Mouse (Mus musculus) hindbrain, embryonic 10.5 days (tissue): ENCODE results near the gene Zscan26. TPM values are rescaled to one million over a fixed set of nuclear protein-coding genes. Genes with fewer than 3 reads are reported as not detected.
"Not testable (repeated sequence)": the region's sequence is repeated elsewhere in the genome, so short reads cannot be mapped to it uniquely, and the experiment has no call there.

Source experiments
- DNase-seq: peaks from one replicate; pipeline ENCODE4 v3.0.0-alpha.2; 2017; ENCODE audit warnings: low spot score
- H3K27ac ChIP-seq: fragments of 300-500 bp; sonication (generic); 2 replicates; pipeline ENCODE4 v1.5.1; 2016; ENCODE audit warnings: mild to moderate bottlenecking, moderate library complexity
- H3K27me3 ChIP-seq: fragments of 300-500 bp; sonication (generic); 2 replicates; pipeline ENCODE4 v1.6.1; 2016; ENCODE audit warnings: mild to moderate bottlenecking; ENCODE audit not compliant: poor library complexity, insufficient read depth, severe bottlenecking
- H3K36me3 ChIP-seq: fragments of 300-500 bp; sonication (generic); 2 replicates; pipeline ENCODE4 v1.6.1; 2016; ENCODE audit warnings: mild to moderate bottlenecking, moderate library complexity
- H3K4me1 ChIP-seq: fragments of 300-500 bp; sonication (generic); replicated peaks from 2 replicates; pipeline ENCODE4 v1.6.1; 2016; ENCODE audit warnings: mild to moderate bottlenecking
- H3K4me3 ChIP-seq: fragments of 300-500 bp; sonication (generic); 2 replicates; pipeline ENCODE4 v1.5.1; 2016; ENCODE audit warnings: mild to moderate bottlenecking, moderate library complexity
- H3K9me3 ChIP-seq: fragments of 300-500 bp; sonication (generic); 2 replicates; pipeline ENCODE4 v1.6.1; 2016; ENCODE audit warnings: mild to moderate bottlenecking, moderate library complexity
- WGBS: fragments of 180-500 bp; shearing (Covaris S2); methylation state at CpG from one replicate; pipeline ENCODE4 v1.1.7; 2016; 5-methylcytosine and 5-hydroxymethylcytosine counted together
- polyA plus RNA-seq: library from polyadenylated mRNA; unstranded; fragments of >200 nt; fragmentation: Nextera tagmentation; extraction: Ambion mirVana; gene quantifications from 2 replicates; pipeline ENCODE4 v1.2.1, GENCODE M21; 2016

Zscan26 gene
- polyA plus RNA-seq, 1 experiment from 2014 or later: 20.6 TPM

DNA sequence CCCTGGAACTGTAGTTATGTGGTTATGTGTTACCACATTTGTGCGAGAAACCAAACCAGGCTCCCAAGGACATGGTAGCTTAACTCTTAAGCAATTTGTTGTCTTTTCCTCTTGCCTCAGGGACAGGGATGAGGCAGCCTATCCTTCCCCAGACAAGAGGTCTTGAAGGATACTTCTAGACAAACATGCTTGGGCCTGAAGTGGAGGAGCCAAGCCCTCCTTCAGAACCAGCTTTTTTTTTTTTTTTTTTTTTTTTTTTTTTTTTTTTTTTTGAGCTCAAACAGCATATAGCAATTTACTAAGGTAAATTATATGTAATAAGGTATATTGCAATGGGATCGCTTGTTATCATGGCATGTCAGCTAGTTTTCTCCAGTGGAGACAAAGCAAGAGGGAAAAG, 37.8 kb downstream of the Zscan26 start:
- Histone ChIP-seq H3K4me3 (no peak overlapping the region), H3K36me3 (no peaks in the 10 kb centered on the region), H3K27ac (no peak overlapping the region), H3K9me3 (no peaks in the 10 kb centered on the region), H3K4me1 (peaks cover 9% of the 10 kb centered on the region; the same call in 1 of the 2 replicates), H3K27me3 (no peaks in the 10 kb centered on the region)
- WGBS: 91% methylated on average over 2 of the region's 2 CpGs
- no peak for DNase-seq

DNA sequence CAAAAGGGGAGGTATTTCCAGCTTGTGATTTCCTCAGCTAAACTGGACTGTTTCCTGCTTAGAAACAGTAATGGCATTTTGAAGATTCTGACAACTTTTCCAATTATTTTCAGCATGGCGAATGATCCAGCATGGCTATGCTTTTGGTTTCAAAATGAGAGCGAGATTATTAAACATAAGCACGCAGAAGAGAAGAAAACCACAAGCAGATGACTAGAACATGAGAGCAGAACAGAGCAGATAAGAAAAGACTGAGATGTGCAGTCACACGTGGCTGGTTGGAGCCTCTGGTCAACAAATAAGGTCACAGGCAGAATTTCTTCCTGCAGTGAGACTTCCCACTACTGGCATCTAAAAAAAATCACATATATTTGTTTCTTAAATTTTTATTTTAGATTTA, 38.3 kb downstream of the Zscan26 start:
- no peak for DNase-seq
- peaks cover 9% of the 10 kb centered on the region; the same call in 1 of the 2 replicates for H3K4me1 ChIP-seq
- no peaks in the 10 kb centered on the region for H3K36me3 ChIP-seq
- WGBS: 79% methylated on average over 4 of the region's 4 CpGs
- no peaks in the 10 kb centered on the region for H3K27me3 ChIP-seq
- H3K9me3 ChIP-seq: no peaks in the 10 kb centered on the region
- no peak overlapping the region for H3K27ac ChIP-seq
- no peak overlapping the region for H3K4me3 ChIP-seq

DNA sequence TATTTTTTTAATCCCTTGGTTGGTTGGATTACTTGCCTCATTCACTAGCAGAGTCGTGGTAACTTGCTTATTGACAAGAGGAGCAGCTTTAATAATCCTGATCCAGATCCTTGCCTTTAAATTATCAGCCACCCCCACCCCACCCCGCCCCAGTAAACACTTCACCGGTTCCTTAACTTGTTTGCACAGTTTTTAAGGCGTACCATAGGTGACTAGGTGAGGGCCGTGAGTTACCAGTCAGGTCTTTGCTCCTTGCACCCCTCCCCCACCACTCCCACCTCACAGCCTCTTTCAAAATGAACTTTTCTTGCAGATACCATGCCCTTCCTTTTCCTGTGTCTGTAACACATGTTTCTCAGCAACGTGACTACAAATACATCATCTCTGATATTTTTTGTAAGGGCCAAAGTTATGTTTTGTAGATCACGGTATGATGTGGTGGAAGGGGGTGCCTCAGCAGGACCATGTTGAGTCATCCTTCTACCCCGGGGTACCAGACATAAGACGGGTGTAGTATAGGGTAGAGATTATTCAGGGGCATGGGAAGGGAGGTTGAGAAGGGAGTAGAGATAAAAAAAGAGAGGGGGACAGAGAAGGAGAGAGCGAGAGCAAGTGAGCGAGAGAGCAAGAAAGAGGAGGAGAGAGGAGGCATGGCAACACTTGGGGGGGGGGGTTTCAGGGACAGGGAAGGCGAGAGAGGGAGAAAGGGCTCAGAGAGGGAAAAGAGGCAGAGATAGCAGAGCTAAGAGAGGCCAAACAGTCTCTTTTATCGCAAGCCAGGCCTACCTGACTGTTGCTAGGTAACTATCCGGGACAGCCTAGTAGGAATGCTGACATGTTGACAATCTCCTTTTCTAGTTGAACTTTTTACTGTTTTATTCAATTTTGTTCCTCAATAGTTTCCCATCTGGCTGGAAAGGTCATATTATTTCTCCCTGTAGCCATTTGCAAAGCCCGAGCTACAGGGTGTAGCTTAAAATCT, 39.0 kb downstream of the Zscan26 start:
- Histone ChIP-seq H3K4me1 (peaks cover 9% of the 10 kb centered on the region; the same call in 1 of the 2 replicates), H3K27me3 (no peaks in the 10 kb centered on the region), H3K36me3 (no peaks in the 10 kb centered on the region), H3K27ac (no peak overlapping the region), H3K9me3 (no peaks in the 10 kb centered on the region), H3K4me3 (no peak overlapping the region)
- 66% methylated on average over 15 of the region's 15 CpGs for WGBS
- DNase-seq: no peak

DNA sequence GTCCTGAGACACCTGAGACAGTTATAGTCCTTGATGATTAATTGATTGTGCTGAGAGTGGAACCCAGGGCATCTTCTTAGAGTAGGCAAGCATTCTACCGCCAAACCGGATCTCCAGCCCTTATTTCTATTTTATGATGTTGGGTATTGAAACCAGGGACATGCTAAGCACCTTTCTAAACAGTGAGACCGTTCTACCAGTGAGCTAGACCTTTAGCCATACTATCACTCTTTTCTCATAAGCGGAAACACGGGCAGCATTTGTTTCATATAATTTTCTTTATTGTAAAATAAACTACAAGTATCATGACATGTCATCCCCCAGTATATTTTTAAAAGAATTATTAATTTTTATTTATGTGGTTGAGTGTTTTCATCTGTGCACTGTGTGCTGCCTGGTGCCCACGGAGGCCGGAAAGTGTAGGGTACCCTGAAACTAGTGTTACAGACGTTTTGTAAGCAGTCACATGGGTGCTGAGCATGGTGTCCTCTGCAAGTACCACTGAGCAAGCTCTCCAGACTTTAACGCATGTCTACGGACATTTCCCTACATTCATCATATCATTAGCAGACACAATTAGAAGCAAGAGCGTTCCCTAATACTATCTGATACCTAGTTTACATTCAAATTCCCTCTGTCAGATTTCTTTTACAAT, 44.6 kb downstream of the Zscan26 start:
- no peaks in the 10 kb centered on the region for H3K27me3 ChIP-seq
- peak overlapping the region; percentile 90 for H3K27ac ChIP-seq
- peaks cover 13% of the 10 kb centered on the region for H3K4me1 ChIP-seq
- no peaks in the 10 kb centered on the region for H3K9me3 ChIP-seq
- no peak for DNase-seq
- H3K4me3 ChIP-seq: peak overlapping the region; percentile 60
- H3K36me3 ChIP-seq: no peaks in the 10 kb centered on the region
- 53% methylated on average over 11 of the region's 11 CpGs for WGBS

DNA sequence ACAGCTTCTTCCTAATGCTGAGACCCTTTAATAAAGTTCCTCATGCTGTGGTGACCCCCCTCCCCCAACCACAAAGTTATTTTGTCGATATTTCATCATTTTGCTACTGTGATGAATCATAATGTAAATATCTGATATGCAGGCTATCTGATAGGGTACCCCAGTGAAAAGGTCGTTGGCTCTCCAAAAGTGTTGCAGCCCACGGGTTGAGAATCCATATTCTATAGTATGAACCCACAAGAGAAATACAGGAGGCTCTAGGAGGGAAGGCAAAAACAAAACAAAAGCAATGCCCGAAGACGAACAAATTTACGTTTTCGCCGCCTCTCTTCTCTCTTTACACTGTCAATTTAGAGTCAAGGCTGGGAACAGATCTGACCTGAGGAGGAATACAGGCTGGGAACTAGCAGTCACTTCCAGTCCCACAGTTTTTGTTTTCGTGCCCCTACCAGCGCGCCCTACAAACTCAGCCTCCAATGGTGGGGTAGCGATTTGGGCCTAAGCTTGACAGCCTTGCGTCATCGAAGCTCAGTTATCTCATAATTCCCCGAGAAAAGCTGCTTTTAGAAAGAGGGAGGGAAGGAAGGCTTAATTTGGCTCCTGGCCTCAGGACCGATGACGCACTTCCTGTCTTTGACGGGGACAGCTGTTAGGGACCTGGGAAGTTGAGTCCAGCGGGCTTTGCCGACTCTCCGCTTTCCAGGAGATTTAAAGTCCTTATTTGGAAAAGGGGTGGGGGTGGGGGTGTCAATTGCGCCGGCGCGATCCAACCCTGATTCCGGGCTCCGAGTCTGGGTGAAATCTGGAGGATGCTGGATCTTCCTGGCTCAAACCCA, 45.3 kb downstream of the Zscan26 start:
- Histone ChIP-seq H3K9me3 (no peaks in the 10 kb centered on the region), H3K36me3 (no peaks in the 10 kb centered on the region), H3K4me3 (peak overlapping the region; percentile 60), H3K4me1 (peaks cover 13% of the 10 kb centered on the region), H3K27me3 (no peaks in the 10 kb centered on the region), H3K27ac (peak overlapping the region; percentile 90)
- WGBS: 5% methylated on average over 27 of the region's 27 CpGs
- DNase-seq: peak; percentile 80

DNA sequence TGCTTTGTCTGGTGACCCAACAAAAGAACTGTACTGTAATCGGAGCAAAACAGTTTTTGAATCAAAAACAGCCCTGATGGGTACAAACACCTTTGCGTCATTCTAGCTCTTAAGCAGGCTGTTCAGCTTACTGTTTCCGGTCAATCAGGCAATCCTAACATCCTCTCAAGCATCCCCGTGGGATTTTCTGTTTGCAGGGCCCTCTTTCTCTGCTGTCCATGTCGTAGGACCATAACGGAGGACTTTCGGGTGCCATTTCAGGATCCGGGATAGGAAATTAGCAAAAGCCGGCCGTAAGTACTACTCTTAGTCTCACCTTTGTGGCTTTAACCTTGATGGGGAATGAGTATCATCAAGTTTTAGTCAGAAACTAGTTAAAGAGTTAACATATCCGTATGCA, 46.2 kb downstream of the Zscan26 start:
- peaks cover 13% of the 10 kb centered on the region for H3K4me1 ChIP-seq
- no peaks in the 10 kb centered on the region for H3K27me3 ChIP-seq
- no peak overlapping the region for H3K27ac ChIP-seq
- 80% methylated on average over 11 of the region's 11 CpGs for WGBS
- DNase-seq: no peak
- no peaks in the 10 kb centered on the region for H3K36me3 ChIP-seq
- no peak overlapping the region for H3K4me3 ChIP-seq
- H3K9me3 ChIP-seq: no peaks in the 10 kb centered on the region

DNA sequence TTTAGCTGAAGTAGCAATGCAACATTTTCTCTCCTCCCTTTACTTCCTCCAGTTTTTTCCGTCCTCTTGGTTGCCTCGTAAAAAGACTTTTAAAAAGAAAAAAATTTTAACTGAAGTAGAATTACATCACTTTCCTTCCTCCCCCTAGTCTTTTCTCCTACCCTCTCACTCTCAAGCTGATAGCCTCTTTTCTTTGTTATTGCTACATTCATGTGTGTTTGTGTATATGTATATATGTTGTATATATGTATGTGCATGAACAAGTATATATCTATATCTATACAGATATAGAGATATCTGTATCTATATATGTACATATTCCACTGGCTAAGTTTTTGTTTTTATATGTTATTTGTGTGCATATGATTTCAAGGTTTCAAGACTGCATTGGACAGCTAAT, 50.7 kb downstream of the Zscan26 start:
- H3K4me1 ChIP-seq: peaks cover 22% of the 10 kb centered on the region
- H3K27me3 ChIP-seq: no peaks in the 10 kb centered on the region
- H3K4me3 ChIP-seq: peak overlapping the region; percentile 88
- H3K9me3 ChIP-seq: no peaks in the 10 kb centered on the region
- 0% methylated on average over 2 of the region's 2 CpGs for WGBS
- H3K27ac ChIP-seq: peak overlapping the region; percentile 96
- peaks cover 22% of the 10 kb centered on the region for H3K36me3 ChIP-seq
- DNase-seq: no peak

DNA sequence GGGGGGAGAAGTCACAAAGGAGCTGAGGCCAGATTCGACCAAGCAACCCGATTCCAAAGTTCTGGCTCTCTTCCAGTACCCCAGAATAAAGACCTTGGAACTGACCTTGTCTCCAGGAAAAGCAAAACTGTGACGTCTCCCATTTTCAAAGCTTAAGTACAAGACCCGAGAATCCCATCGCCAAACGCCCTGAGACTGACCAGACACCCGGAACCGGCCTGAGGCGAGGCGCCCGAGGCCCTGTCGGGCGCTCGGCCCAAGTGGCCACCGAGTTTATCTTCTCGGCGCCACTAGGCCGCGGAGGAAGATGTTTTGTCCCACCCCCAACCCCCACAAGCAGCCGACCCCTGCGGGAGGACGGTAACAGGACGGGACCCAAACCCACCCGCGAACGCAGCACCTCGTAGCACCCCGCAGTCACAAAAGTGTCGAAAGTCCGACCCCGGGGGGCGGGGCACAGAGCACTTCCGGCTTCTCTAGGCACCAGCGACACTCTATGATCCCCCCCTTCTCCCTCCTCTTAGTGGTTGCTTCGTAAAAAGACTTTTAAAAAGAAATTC, 51.2 kb downstream of the Zscan26 start, which contains the start of gene Zkscan3:
Gene Zkscan3, minus strand, starts transcription at position 469 of the 560 bp plus-strand sequence.
- peak within 1 kb of the TSS; percentile 88 for H3K4me3 ChIP-seq
- peaks cover 26% of the 10 kb centered on the region for H3K36me3 ChIP-seq
- no peaks in the 10 kb centered on the region for H3K9me3 ChIP-seq
- H3K27me3 ChIP-seq: no peaks in the 10 kb centered on the region
- peak within 1 kb of the TSS; percentile 96 for H3K27ac ChIP-seq
- peak; percentile 85 for DNase-seq
- 0% methylated on average over 35 of the region's 35 CpGs for WGBS
- peaks cover 19% of the 10 kb centered on the region for H3K4me1 ChIP-seq

DNA sequence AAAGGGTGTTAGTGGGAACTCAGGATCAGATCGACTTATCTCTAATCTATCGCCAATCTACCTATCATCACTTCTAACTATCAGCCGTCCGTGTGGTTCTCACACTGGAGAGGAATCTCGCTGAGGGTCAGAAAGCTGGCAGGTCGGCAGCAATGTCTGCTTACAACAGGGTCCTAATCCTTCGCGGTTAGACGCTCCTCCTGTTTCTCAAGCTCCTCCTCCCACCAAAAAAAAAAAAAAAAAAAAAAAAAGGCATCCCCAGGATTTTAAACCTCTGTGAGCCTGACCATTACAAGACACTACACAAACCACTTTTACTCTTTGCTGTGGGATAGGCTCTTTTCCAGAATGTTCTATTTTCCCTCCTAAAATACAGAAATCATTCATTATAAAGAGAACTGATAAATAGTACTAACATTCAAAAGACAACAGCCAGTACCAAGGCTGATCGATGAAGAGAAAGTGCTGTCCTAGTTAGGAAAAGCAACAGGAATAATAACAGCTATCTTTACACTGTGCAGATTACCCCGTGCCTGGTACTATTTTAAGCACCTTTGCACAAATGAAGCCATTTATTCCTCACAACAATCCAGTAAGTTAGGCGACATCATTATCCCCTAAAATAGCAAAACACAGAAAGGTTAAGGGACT, 51.8 kb downstream of the Zscan26 start:
- Histone ChIP-seq H3K4me3 (peak overlapping the region; percentile 88), H3K9me3 (no peaks in the 10 kb centered on the region), H3K27me3 (no peaks in the 10 kb centered on the region), H3K27ac (peak overlapping the region; percentile 96), H3K36me3 (peaks cover 32% of the 10 kb centered on the region), H3K4me1 (peaks cover 19% of the 10 kb centered on the region)
- 18% methylated on average over 12 of the region's 12 CpGs for WGBS
- DNase-seq: peak; percentile 6

DNA sequence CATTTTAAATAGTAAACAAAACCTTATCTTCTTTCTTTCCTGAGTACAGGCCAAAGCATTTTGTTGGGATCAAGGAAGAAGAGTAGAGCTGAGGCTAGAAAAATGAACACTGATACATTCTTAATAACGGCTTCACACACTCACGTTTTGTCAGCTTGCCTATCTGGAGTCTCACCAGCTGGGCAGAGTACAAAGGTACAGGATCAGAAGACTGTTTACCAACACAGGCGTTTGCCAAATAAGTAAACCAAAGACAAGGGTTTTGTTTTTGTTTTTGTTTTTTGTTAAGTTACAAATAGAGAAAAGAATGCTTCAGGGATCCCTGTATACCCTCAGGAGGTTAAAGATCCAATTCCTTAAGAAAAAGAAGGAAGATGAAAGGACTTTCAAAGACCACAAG, 52.4 kb downstream of the Zscan26 start:
- H3K9me3 ChIP-seq: no peaks in the 10 kb centered on the region
- H3K4me3 ChIP-seq: peak overlapping the region; percentile 88
- DNase-seq: no peak
- H3K27me3 ChIP-seq: no peaks in the 10 kb centered on the region
- peaks cover 19% of the 10 kb centered on the region for H3K4me1 ChIP-seq
- H3K36me3 ChIP-seq: peaks cover 38% of the 10 kb centered on the region
- no peak overlapping the region for H3K27ac ChIP-seq
- WGBS: 80% methylated on average over 3 of the region's 3 CpGs

DNA sequence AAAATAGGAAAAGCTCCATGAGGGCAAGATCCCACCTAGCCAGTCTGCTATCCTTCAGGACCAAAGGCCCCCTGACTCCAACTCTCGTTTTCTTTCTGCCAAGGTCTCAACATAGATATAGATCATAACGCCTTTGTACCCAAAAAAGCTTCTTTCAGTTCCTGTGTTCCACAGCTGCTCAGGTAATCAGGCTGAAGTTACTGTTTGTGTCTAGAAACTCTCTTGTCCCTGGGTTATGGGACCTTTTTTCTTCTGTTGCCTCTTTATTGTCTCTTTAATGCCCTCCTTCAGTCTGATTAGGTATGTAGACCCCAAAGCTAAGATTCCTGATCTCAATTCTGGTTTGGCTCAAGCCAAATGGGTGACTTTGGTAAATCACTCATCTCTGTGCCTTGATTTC, 56.0 kb downstream of the Zscan26 start:
- no peak overlapping the region for H3K4me3 ChIP-seq
- no peak for DNase-seq
- WGBS: 83% methylated on average over 2 of the region's 2 CpGs
- H3K9me3 ChIP-seq: no peaks in the 10 kb centered on the region
- no peaks in the 10 kb centered on the region for H3K27me3 ChIP-seq
- H3K27ac ChIP-seq: no peak overlapping the region
- H3K4me1 ChIP-seq: peaks cover 19% of the 10 kb centered on the region
- peaks cover 75% of the 10 kb centered on the region for H3K36me3 ChIP-seq

DNA sequence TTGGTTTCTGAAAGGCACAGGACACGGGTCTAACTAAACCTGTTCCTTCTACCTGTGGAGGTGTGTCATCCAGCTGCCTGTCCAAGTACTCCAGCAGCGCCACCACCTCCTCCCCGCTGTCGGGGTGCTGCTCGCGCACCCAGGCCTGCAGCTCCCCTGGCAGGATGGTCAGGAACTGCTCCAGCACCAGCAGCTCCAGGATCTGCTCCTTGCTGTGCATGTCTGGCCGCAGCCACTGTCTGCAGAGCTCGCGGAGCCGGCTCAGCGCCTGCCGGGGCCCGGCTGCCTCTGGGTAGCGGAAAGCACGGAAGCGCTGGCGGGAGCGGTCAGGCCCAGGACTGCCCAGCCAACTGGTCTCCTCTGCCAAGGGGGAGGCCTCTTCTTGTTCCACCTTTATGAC, 57.5 kb downstream of the Zscan26 start:
- not testable (repeated sequence) for H3K4me3 ChIP-seq, H3K27me3 ChIP-seq, H3K4me1 ChIP-seq, H3K9me3 ChIP-seq, H3K27ac ChIP-seq, DNase-seq
- 91% methylated on average over 18 of the region's 18 CpGs for WGBS
- peaks cover 89% of the 10 kb centered on the region for H3K36me3 ChIP-seq
